Mouse (Mus musculus): ENCODE results near the gene Irs3. TPM values are rescaled to one million over a fixed set of nuclear protein-coding genes. Genes with fewer than 3 reads are reported as not detected.

Gene Irs3
- polyA plus RNA-seq, 1 experiment: 0.79 TPM

- WGBS: 88% methylated on average over 7 of the region's 7 CpGs
- H3K27ac ChIP-seq (ENCODE audit: insufficient read depth, low read length): no peak overlapping the region
- no peaks in the 10 kb centered on the region for H3K27me3 ChIP-seq (ENCODE audit: control insufficient read depth, insufficient read depth, low read length)
- no peak overlapping the region for H3K4me3 ChIP-seq (ENCODE audit: extremely low read depth, insufficient read depth, insufficient read length)
- H3K4me1 ChIP-seq (ENCODE audit: control insufficient read depth, insufficient read depth, insufficient read length): no peaks in the 10 kb centered on the region
- DNase-seq (ENCODE audit: low read depth in 1 of 2, low spot score in 2 of 2): no peak
- TF ChIP-seq POLR2A (IDR thresholded peaks at IDR 0.05; ENCODE audit: low read depth, low read length) (no peak), CTCF (IDR thresholded peaks at IDR 0.05; ENCODE audit: extremely low read depth, insufficient read depth, insufficient read length, insufficient replicate concordance) (no peak)
- peaks cover 72% of the 10 kb centered on the region for H3K36me3 ChIP-seq (ENCODE audit: control insufficient read depth, insufficient read depth, low read length)
Measured at GRCm38 (mm10) chr5:137639472-137639871, 6.0 kb downstream of the Irs3 start.

- 92% methylated on average over 12 of the region's 12 CpGs for WGBS
- H3K27me3 ChIP-seq (ENCODE audit: control insufficient read depth, insufficient read depth, low read length): no peaks in the 10 kb centered on the region
- H3K4me1 ChIP-seq (ENCODE audit: control insufficient read depth, insufficient read depth, insufficient read length): peaks cover 11% of the 10 kb centered on the region; the same call in 1 of the 2 replicates
- H3K4me3 ChIP-seq (ENCODE audit: extremely low read depth, insufficient read depth, insufficient read length): no peak overlapping the region
- H3K27ac ChIP-seq (ENCODE audit: insufficient read depth, low read length): no peak overlapping the region
- H3K36me3 ChIP-seq (ENCODE audit: control insufficient read depth, insufficient read depth, low read length): peaks cover 41% of the 10 kb centered on the region
- no peak for DNase-seq (ENCODE audit: low read depth in 1 of 2, low spot score in 2 of 2)
- TF ChIP-seq CTCF (IDR thresholded peaks at IDR 0.05; ENCODE audit: extremely low read depth, insufficient read depth, insufficient read length, insufficient replicate concordance) (no peak), POLR2A (IDR thresholded peaks at IDR 0.05; ENCODE audit: low read depth, low read length) (no peak)
Measured at GRCm38 (mm10) chr5:137633397-137634084, 12.0 kb downstream of the Irs3 start.

- peaks cover 11% of the 10 kb centered on the region; the same call in 1 of the 2 replicates for H3K4me1 ChIP-seq (ENCODE audit: control insufficient read depth, insufficient read depth, insufficient read length)
- peaks cover 22% of the 10 kb centered on the region for H3K36me3 ChIP-seq (ENCODE audit: control insufficient read depth, insufficient read depth, low read length)
- no peaks in the 10 kb centered on the region for H3K27me3 ChIP-seq (ENCODE audit: control insufficient read depth, insufficient read depth, low read length)
- peak overlapping the region; percentile 93 for H3K27ac ChIP-seq (ENCODE audit: insufficient read depth, low read length)
- TF ChIP-seq CTCF (IDR thresholded peaks at IDR 0.05; ENCODE audit: extremely low read depth, insufficient read depth, insufficient read length, insufficient replicate concordance) (no peak), POLR2A (IDR thresholded peaks at IDR 0.05; ENCODE audit: low read depth, low read length) (no peak)
- WGBS: 5% methylated on average over 4 of the region's 4 CpGs
- peak overlapping the region; percentile 41 for H3K4me3 ChIP-seq (ENCODE audit: extremely low read depth, insufficient read depth, insufficient read length)
- DNase-seq (ENCODE audit: low read depth in 1 of 2, low spot score in 2 of 2): peak in 1 of 2 experiments; percentile 37
Measured at GRCm38 (mm10) chr5:137631591-137631990, 13.9 kb downstream of the Irs3 start.

- H3K4me1 ChIP-seq (ENCODE audit: control insufficient read depth, insufficient read depth, insufficient read length): peaks cover 11% of the 10 kb centered on the region; the same call in 1 of the 2 replicates
- peaks cover 18% of the 10 kb centered on the region for H3K36me3 ChIP-seq (ENCODE audit: control insufficient read depth, insufficient read depth, low read length)
- WGBS: under 1% methylated on average over 9 of the region's 9 CpGs
- no peaks in the 10 kb centered on the region for H3K27me3 ChIP-seq (ENCODE audit: control insufficient read depth, insufficient read depth, low read length)
- H3K4me3 ChIP-seq (ENCODE audit: extremely low read depth, insufficient read depth, insufficient read length): peak overlapping the region; percentile 78
- TF ChIP-seq CTCF (IDR thresholded peaks at IDR 0.05; ENCODE audit: extremely low read depth, insufficient read depth, insufficient read length, insufficient replicate concordance): no peak
- H3K27ac ChIP-seq (ENCODE audit: insufficient read depth, low read length): peak overlapping the region; percentile 93
- DNase-seq (ENCODE audit: low read depth in 1 of 2, low spot score in 2 of 2): peak; percentile 61 to 86
Measured at GRCm38 (mm10) chr5:137631171-137631570, 14.3 kb downstream of the Irs3 start.

- WGBS: 7% methylated on average over 3 of the region's 3 CpGs
- H3K27ac ChIP-seq (ENCODE audit: insufficient read depth, low read length): peak overlapping the region; percentile 93
- no peaks in the 10 kb centered on the region for H3K27me3 ChIP-seq (ENCODE audit: control insufficient read depth, insufficient read depth, low read length)
- H3K4me1 ChIP-seq (ENCODE audit: control insufficient read depth, insufficient read depth, insufficient read length): peaks cover 11% of the 10 kb centered on the region; the same call in 1 of the 2 replicates
- DNase-seq (ENCODE audit: low read depth in 1 of 2, low spot score in 2 of 2): no peak
- H3K36me3 ChIP-seq (ENCODE audit: control insufficient read depth, insufficient read depth, low read length): peaks cover 14% of the 10 kb centered on the region
- peak overlapping the region; percentile 78 for H3K4me3 ChIP-seq (ENCODE audit: extremely low read depth, insufficient read depth, insufficient read length)
- TF ChIP-seq POLR2A (IDR thresholded peaks at IDR 0.05; ENCODE audit: low read depth, low read length): no peak; the same call in 1 of the 2 replicates
- no peak for TF ChIP-seq CTCF (IDR thresholded peaks at IDR 0.05; ENCODE audit: extremely low read depth, insufficient read depth, insufficient read length, insufficient replicate concordance)
Measured at GRCm38 (mm10) chr5:137630602-137631001, 14.9 kb downstream of the Irs3 start.

GRCm38 (mm10) chr5:137629906-137630545 lies 15.5 kb downstream of the Irs3 start:
- Histone ChIP-seq H3K27ac (ENCODE audit: insufficient read depth, low read length) (peak overlapping the region; percentile 93), H3K36me3 (ENCODE audit: control insufficient read depth, insufficient read depth, low read length) (peaks cover 9% of the 10 kb centered on the region), H3K27me3 (ENCODE audit: control insufficient read depth, insufficient read depth, low read length) (no peaks in the 10 kb centered on the region), H3K4me3 (ENCODE audit: extremely low read depth, insufficient read depth, insufficient read length) (peak overlapping the region; percentile 78), H3K4me1 (ENCODE audit: control insufficient read depth, insufficient read depth, insufficient read length) (peaks cover 11% of the 10 kb centered on the region; the same call in 1 of the 2 replicates)
- no peak for DNase-seq (ENCODE audit: low read depth in 1 of 2, low spot score in 2 of 2)
- TF ChIP-seq POLR2A (IDR thresholded peaks at IDR 0.05; ENCODE audit: low read depth, low read length): no peak
- no peak for TF ChIP-seq CTCF (IDR thresholded peaks at IDR 0.05; ENCODE audit: extremely low read depth, insufficient read depth, insufficient read length, insufficient replicate concordance)
- 2% methylated on average over 6 of the region's 6 CpGs for WGBS
